Mouse (Mus musculus) kidney, postnatal 25 days (tissue): ENCODE measurements around the gene Cysltr1.

Experiments used
- DNase-seq, 2 experiments: peaks; one replicate each; pipeline ENCODE4 v3.0.0; 2021; ENCODE audit warnings: mixed read lengths in 2 of 2

Gene Cysltr1

DNA sequence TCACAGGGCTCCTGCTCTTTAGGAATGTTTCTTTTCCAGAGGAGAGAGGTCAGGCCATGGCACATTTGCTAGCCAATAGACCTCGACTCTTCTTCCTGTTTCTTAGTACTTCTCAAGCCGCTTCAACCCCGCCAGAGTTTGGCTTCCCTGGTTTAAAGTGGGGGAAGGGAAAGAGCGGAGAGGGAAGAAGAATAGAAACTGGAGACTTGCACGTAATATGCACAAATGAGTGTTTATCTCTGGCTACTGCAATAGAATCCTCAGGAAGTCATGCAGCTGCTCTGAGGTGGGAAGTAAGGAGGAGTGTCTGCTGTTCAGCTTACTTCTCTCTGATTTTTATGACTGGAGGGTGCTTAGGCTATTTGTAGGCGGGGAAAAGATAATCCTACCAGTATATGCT lies at the start of gene Cysltr1:
TSS of gene Cysltr1 (minus strand) at position 294 of the 400 bp plus-strand sequence.
- no peak for DNase-seq

DNA sequence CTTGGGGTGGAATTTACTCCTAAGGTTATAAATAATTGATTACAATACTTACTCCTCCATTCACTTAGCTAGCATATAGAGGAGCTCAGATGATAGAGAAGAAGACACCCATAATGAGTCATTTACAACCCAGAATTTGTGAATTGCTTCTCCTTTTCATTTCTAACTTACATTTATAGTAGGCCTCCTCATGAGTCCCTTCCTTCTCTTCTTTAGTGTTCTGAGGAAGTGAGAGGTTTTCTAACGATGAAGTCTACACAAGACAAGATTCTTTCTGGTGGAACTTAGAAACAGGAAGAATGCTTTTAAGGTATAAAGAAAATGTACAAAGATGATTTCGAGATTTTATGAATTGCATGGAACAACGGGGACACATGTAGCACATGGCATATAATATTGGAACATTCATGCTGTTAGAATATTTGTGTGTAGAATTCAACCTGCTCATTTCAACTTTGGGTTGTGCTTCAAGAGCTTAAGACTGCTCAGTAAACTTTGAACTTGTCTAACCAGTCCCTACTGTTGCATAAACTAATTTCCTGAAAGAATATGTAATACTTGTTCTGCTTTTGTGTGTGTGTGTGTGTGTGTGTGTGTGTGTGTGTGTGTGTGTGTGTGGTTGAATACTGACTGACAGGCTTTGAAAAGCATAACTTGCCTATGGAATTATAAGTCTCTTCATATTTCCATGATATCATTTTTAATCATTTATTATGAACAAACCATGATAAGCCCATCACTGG lies 31.5 kb upstream of the Cysltr1 start:
- DNase-seq, result no peak

DNA sequence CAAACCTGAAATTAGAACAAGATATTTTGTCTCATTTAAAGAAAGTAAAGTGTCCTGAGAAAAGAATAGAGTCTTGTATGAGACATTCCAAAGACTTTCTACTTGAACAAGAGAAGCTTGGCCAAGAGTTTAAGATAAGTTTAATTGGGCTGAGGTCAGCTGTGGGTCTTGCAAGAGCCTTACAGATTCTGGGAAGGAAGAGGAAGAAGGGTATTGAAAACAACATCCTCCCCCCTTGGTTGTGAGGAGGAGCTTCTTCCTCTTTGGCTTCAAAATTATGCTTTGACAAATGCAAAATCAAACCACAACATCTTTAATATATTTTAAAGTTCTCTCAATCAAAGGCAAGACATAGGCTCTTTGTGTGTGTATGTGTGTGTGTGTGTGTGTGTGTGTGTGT lies 30.1 kb upstream of the Cysltr1 start:
- no peak for DNase-seq

DNA sequence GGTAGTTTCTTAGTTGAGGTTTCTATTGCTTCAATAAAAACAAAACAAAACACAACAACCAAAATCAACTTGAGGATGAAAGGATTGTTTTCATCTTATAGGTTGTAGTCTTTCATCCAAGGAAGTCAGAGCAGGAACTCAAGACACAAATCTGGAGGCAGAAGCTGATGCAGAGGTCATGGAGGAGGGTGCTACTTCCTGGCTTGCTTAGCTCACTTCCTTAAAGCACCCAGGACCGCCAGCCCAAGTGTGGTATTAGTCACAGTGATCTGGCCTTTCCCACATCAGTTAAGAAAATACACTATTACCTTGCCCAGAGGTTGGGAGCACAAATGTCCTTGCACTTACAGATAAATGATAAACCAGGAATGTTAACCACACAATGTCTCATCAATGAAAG lies 25.0 kb upstream of the Cysltr1 start:
- DNase-seq, result no peak

DNA sequence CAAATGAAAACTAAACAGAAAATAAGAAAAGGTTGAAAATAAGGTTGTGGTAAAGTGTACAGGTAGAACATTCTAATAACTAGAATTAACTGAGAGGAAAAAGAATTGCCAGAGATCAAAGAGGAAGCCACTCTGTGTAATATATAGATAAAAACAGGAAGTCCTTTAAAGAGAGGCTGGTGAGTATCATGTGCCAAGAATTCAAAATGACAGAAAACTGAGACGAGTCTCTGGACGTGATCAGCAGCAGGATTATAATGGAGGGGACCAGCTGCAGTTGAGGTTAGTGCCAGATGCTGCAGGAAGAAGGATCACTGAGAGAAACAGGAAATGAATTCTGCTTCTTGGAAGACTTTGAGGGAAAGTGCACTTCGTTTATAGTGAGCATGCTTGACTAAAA lies 20.2 kb upstream of the Cysltr1 start:
- no peak for DNase-seq

DNA sequence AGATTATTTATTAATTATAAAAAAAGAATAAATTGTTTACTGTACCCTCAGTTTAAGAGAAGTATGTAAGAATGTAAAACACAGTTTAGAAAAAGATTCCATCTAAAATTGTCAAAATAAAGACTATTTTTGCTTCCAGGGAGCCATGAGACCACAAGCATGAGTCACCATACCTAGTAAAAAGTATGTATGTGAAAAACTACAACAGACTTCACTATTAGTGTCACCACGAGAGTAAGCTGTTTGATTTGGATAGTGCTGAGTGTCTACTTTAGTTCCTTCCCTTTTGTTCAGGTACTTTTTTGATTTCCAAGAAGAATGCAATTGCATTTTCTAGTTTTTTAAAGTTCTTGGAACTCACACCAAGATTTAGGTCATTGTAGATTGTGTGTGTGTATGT lies 19.0 kb upstream of the Cysltr1 start:
- no peak for DNase-seq

DNA sequence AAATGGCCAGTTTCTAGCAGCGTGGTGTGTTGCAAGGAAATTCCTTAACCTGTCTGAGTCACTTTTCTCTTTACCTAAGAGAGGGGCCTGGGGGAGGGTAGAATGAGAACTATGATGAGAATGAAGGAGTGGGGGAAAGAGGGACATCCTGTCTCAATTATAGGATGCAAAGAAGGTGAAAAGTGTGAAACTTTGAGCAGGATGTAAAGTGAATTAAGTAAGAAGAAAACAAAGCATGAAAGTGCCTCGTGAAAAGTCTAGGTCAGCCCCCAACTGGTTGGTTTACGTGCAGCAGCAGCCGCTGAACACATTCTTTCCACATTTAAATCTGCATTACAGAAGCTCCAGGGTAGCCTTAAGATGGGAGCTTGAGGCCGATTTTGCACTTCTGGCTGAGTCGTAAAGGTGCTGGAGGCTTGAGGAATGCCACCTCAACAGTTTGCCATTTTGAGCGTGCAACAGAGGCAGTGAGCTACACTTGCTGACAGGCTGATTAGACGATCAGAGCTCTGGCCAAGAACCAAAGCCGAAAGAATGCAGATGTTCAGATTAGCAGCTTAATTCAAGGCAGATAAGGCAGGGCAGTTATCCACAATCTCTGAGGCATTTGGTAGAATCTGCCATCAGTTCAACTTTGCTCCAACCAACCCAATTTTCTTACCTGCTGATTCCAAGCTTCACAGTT lies 763 bp downstream of the Cysltr1 start:
- DNase-seq, result no peak

DNA sequence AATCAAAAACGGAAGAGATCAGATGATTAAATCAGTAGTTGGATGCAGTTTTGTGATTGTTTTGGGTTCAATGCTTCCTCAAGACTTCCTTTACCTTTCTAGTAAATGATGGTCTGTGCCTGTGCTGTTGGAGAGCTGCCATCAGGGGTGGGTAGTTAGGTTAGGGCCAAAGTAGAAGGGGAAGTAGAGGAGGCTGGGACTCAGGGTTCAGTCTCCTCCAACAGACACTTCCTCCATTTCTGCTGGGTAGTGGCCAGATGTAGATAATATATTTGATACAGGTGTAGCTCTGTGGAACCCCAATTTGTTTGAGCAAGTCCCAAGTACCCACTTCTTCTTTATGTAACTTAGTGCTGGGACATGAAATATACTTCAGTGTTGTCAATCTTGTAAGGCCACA lies 7.6 kb downstream of the Cysltr1 start:
- no peak for DNase-seq

DNA sequence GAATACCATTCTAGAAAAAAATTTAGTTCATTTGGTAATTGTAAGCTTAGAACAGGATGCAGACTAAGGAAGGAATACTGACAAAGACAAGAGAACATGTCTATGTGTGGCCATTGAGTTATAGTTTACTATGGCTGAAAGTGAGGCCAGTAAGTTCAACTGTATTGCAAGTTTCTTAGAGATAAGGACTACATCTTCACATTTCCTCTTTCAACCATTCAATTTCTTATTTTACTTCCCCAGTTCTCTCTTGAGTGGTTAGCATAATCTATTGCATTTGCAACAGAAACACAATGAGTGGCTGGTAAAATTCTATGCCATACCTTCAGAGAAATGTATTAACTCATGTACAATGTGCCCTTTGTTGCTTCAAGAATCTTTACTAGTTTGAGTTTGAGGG lies 9.6 kb downstream of the Cysltr1 start:
- no peak for DNase-seq

DNA sequence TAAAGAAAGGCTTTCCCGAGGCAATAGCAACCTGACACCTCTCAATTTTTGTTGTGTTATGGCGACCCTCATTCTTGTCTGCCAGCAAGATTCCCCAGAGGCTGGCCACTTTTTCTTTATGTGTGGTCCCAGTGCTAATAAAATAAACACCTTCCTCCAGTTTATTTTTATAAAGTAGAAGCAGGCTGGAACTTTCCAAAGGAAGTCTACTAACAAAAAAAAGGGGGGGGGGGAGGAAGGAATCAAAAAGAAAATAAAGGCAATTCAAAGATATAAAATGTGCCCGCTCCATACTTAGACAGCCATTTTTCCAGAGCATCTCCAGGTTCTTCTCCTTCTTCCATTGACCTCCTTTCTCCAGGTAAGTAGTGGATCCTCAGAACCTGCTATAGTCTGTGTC lies 20.6 kb downstream of the Cysltr1 start, which contains the start of gene Gm5127:
TSS of gene Gm5127 (plus strand) at position 301 of the 400 bp plus-strand sequence.
- no peak for DNase-seq

DNA sequence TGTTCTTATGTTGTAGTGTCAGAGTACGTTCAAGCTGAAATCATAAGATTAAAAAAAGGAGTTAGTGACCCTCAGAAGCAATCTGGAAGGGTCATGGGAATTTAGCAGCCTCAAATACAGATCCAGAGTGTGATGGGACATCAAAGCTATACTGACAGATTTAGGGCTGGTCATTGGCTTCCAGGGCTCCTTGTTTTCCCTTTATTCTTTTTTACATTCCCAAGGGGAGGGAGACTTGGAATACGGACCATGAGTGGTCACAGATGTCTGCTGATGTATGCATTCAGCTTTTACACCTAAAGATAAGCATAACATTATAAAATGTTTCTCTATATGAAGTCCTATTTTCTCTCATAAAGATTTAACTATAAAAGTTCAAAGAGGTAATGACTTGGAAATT lies 21.3 kb downstream of the Cysltr1 start:
- no peak for DNase-seq

DNA sequence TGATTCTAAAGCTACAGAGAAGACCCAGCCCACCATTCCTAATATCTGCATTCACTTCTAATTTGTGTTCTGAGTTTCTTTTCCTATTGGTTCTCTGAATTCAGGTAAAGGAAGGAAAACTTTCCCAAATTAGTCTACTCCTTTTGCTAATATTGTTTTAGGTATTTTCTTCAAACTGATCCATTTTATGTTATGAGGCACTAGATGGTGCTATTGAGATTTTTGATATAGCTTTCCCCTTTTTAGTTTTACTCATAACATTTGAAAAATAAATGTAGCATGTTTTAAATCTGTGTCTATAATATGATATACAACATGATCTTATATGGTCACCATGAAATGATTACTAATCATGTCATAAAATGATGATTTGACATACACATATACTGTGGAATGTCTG lies 23.1 kb downstream of the Cysltr1 start:
- DNase-seq, result no peak

DNA sequence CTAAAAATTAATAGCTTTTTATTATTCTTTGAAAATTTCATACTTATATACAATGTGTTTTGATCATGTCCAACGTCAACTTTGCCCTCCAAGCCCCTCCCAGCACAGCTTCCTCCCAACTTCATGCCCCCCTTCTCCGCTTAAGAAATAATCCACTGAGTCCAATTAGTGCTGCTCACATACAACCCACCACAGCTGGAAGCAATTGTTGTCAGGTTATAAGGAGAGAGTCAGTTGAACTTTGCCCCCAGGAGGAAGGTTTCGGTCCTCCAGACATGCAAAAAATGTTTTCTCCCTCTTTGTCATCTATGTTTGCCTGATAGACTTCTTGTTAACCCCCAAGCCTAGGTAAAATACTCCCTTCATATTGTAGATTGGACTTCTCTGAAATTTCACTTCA lies 24.5 kb downstream of the Cysltr1 start:
- no peak for DNase-seq

DNA sequence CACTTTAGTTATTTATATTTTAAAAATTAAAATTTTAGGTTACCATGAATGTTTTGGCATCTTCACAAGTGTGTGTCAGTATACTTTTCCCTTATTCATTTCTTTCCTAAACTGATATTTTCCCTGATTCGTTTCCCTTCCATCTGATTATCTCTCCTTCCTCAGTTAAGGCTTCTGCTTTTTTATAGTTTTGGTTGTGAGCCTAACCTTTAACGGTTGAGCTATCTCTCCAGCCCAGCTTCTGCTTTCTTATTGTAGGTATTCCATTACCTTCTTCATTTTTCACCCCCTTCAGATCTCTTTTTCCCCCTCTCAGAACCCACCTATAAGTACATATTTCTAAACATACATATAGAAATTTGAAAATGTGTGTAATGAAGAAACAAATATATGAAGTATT lies 48.0 kb downstream of the Cysltr1 start:
- no peak for DNase-seq

DNA sequence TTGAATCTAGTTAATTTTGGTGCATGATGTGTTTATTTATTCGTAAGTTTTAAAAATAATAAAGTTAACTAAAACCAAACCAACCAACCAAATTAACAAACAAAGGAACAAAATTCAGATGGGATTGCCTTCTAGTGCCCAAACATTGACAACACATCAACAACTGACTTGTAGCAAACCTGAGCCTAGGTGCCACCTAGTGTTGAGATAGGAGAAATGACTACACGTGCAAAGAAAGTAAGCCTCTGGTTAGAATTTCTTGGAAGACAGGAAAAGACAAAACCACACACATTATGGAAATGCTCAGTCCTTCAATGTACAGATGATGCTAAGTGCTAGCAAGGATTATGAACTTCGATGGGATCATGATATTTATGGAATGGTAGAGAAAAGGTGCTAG lies 67.1 kb downstream of the Cysltr1 start:
- DNase-seq, result no peak
